Mouse (Mus musculus): ENCODE results near the gene Zfp688. TPM values are rescaled to one million over a fixed set of nuclear protein-coding genes. Genes with fewer than 3 reads are reported as not detected.

Gene Zfp688
- polyA plus RNA-seq, 2 experiments from 2014 or later: 16.0 to 18.9 TPM

Other genes with a start within 250 kb of the Zfp688 start
- gene Cd2bp2, start 226.0 kb downstream of the Zfp688 start, polyA plus RNA-seq (2017; shearing (Covaris generic)): 10 to 100 TPM; 39.7 to 51.9 TPM
- gene Tbc1d10b, start 213.6 kb downstream of the Zfp688 start, polyA plus RNA-seq (2017; shearing (Covaris generic)): 10 to 100 TPM; 12.5 to 18.4 TPM
- 10 to 100 TPM; 25.4 to 31.5 TPM for gene Mylpf, start 213.2 kb downstream of the Zfp688 start, polyA plus RNA-seq (2017; shearing (Covaris generic))
- gene Zfp553, start 189.0 kb downstream of the Zfp688 start, polyA plus RNA-seq (2017; shearing (Covaris generic)): 1 to 10 TPM; 6.6 to 7.9 TPM
- gene Sept1, start 188.9 kb downstream of the Zfp688 start, polyA plus RNA-seq (2017; shearing (Covaris generic)): 100 to 1,000 TPM; 819 to 912 TPM
- gene Zfp771, start 177.8 kb downstream of the Zfp688 start, polyA plus RNA-seq (2017; shearing (Covaris generic)): 1 to 10 TPM; 1.3 to 1.6 TPM
- 10 to 100 TPM; 39.7 to 50.1 TPM for gene Dctpp1, start 161.4 kb downstream of the Zfp688 start, polyA plus RNA-seq (2017; shearing (Covaris generic))
- gene Sephs2, start 148.0 kb downstream of the Zfp688 start, polyA plus RNA-seq (2017; shearing (Covaris generic)): 10 to 100 TPM; 17.3 to 23.4 TPM
- 100 to 1,000 TPM; 169 to 297 TPM for gene Itgal, start 125.8 kb downstream of the Zfp688 start, polyA plus RNA-seq (2017; shearing (Covaris generic))
- gene Zfp768, start 76.5 kb downstream of the Zfp688 start, polyA plus RNA-seq (2017; shearing (Covaris generic)): not detected
- gene Zfp747, start 46.0 kb downstream of the Zfp688 start, polyA plus RNA-seq (2017; shearing (Covaris generic)): 10 to 100 TPM; 12.7 to 17.6 TPM
- 1 to 10 TPM; 7.3 to 9.9 TPM for gene 9130019O22Rik, start 34.9 kb downstream of the Zfp688 start, polyA plus RNA-seq (2017; shearing (Covaris generic))
- gene E430018J23Rik, start 28.4 kb downstream of the Zfp688 start, polyA plus RNA-seq (2017; shearing (Covaris generic)): 1 to 10 TPM; 3.2 to 5.5 TPM
- gene Zfp764, start 15.2 kb downstream of the Zfp688 start, polyA plus RNA-seq (2017; shearing (Covaris generic)): 1 to 10 TPM; 6.0 to 9.1 TPM
- gene Zfp689, start 27.1 kb upstream of the Zfp688 start, polyA plus RNA-seq (2017; shearing (Covaris generic)): 1 to 10 TPM; 5.6 to 7.9 TPM
- gene Prr14, start 37.5 kb upstream of the Zfp688 start, polyA plus RNA-seq (2017; shearing (Covaris generic)): 100 to 1,000 TPM; 181 to 236 TPM
- 10 to 100 TPM; 22.9 to 24.0 TPM for gene Fbrs, start 57.1 kb upstream of the Zfp688 start, polyA plus RNA-seq (2017; shearing (Covaris generic))
- gene Srcap, start 89.9 kb upstream of the Zfp688 start, polyA plus RNA-seq (2017; shearing (Covaris generic)): 10 to 100 TPM in 1 of 2 experiments, 1 to 10 TPM in 1; 9.1 to 11.4 TPM
- 10 to 100 TPM; 29.9 to 31.9 TPM for gene Gm42715, start 97.5 kb upstream of the Zfp688 start, polyA plus RNA-seq (2017; shearing (Covaris generic))
- 10 to 100 TPM; 39.7 to 91.0 TPM for gene Tmem265, start 139.3 kb upstream of the Zfp688 start, polyA plus RNA-seq (2017; shearing (Covaris generic))
- 100 to 1,000 TPM; 109 to 138 TPM for gene Phkg2, start 151.3 kb upstream of the Zfp688 start, polyA plus RNA-seq (2017; shearing (Covaris generic))
- under 1 TPM; 0.56 to 0.70 TPM for gene Ccdc189, start 166.5 kb upstream of the Zfp688 start, polyA plus RNA-seq (2017; shearing (Covaris generic))
- gene Rnf40, start 166.7 kb upstream of the Zfp688 start, polyA plus RNA-seq (2017; shearing (Covaris generic)): 10 to 100 TPM; 26.3 to 45.6 TPM
- gene Zfp629, start 193.7 kb upstream of the Zfp688 start, polyA plus RNA-seq (2017; shearing (Covaris generic)): under 1 TPM; 0.16 to 0.56 TPM

Data from CD4-positive, CD25-positive, alpha-beta regulatory T cell, adult 4 months (primary cell).